Mouse (Mus musculus): ENCODE data around the gene Ptprm. TPM values are rescaled to one million over a fixed set of nuclear protein-coding genes. Genes with fewer than 3 reads are reported as not detected.

Gene Ptprm
- polyA plus RNA-seq, 1 experiment from 2014 or later: 17.6 TPM

- Histone ChIP-seq H3K9me3 (replicated peaks) (no peaks in the 10 kb centered on the region), H3K4me3 (replicated peaks) (no peak overlapping the region), H3K27ac (replicated peaks) (no peak overlapping the region), H3K36me3 (no peaks in the 10 kb centered on the region), H3K9ac (no peak overlapping the region), H3K4me1 (peaks cover 3% of the 10 kb centered on the region; the same call in 1 of the 2 replicates), H3K4me2 (replicated peaks) (no peak overlapping the region), H3K27me3 (no peaks in the 10 kb centered on the region)
- no peak for ATAC-seq (ENCODE audit: insufficient number of reproducible peaks, low FRiP score, low TSS enrichment, low read depth)
- 81% methylated on average over 7 of the region's 7 CpGs for WGBS
Observed at GRCm38 (mm10) chr17:67170696-67171095, 183.6 kb downstream of the Ptprm start.

GRCm38 (mm10) chr17:67165876-67166275, 188.4 kb downstream of the Ptprm start:
- H3K4me3 ChIP-seq (replicated peaks): no peak overlapping the region
- H3K9me3 ChIP-seq (replicated peaks): no peaks in the 10 kb centered on the region
- H3K4me1 ChIP-seq: no peaks in the 10 kb centered on the region
- no peak overlapping the region for H3K9ac ChIP-seq
- H3K36me3 ChIP-seq: no peaks in the 10 kb centered on the region
- no peak overlapping the region for H3K27ac ChIP-seq (replicated peaks)
- ATAC-seq (ENCODE audit: insufficient number of reproducible peaks, low FRiP score, low TSS enrichment, low read depth): no peak
- 70% methylated on average over 2 of the region's 2 CpGs for WGBS
- H3K27me3 ChIP-seq: no peaks in the 10 kb centered on the region
- H3K4me2 ChIP-seq (replicated peaks): no peak overlapping the region

GRCm38 (mm10) chr17:67159611-67160010, 194.6 kb downstream of the Ptprm start:
- H3K27ac ChIP-seq (replicated peaks): no peak overlapping the region
- no peak overlapping the region for H3K4me2 ChIP-seq (replicated peaks)
- 76% methylated on average over 8 of the region's 8 CpGs for WGBS
- H3K9ac ChIP-seq: no peak overlapping the region
- H3K36me3 ChIP-seq: no peaks in the 10 kb centered on the region
- H3K27me3 ChIP-seq: no peaks in the 10 kb centered on the region
- H3K9me3 ChIP-seq (replicated peaks): no peaks in the 10 kb centered on the region
- H3K4me1 ChIP-seq: no peaks in the 10 kb centered on the region
- no peak overlapping the region for H3K4me3 ChIP-seq (replicated peaks)
- ATAC-seq (ENCODE audit: insufficient number of reproducible peaks, low FRiP score, low TSS enrichment, low read depth): no peak

GRCm38 (mm10) chr17:67157089-67157752, 197.0 kb downstream of the Ptprm start:
- H3K27ac ChIP-seq (replicated peaks): no peak overlapping the region
- H3K4me2 ChIP-seq (replicated peaks): no peak overlapping the region
- no peak overlapping the region for H3K4me3 ChIP-seq (replicated peaks)
- no peaks in the 10 kb centered on the region for H3K27me3 ChIP-seq
- no peak overlapping the region for H3K9ac ChIP-seq
- no peaks in the 10 kb centered on the region for H3K9me3 ChIP-seq (replicated peaks)
- H3K36me3 ChIP-seq: no peaks in the 10 kb centered on the region
- H3K4me1 ChIP-seq: no peaks in the 10 kb centered on the region
- no peak for ATAC-seq (ENCODE audit: insufficient number of reproducible peaks, low FRiP score, low TSS enrichment, low read depth)
- WGBS: 68% methylated on average over 7 of the region's 7 CpGs

GRCm38 (mm10) chr17:67152218-67152617, 202.0 kb downstream of the Ptprm start:
- Histone ChIP-seq H3K4me2 (replicated peaks) (no peak overlapping the region), H3K9me3 (replicated peaks) (no peaks in the 10 kb centered on the region), H3K27me3 (no peaks in the 10 kb centered on the region), H3K36me3 (no peaks in the 10 kb centered on the region), H3K9ac (no peak overlapping the region), H3K4me3 (replicated peaks) (no peak overlapping the region), H3K4me1 (no peaks in the 10 kb centered on the region), H3K27ac (replicated peaks) (no peak overlapping the region)
- 89% methylated on average over 3 of the region's 3 CpGs for WGBS
- ATAC-seq (ENCODE audit: insufficient number of reproducible peaks, low FRiP score, low TSS enrichment, low read depth): no peak

- Histone ChIP-seq H3K9ac (no peak overlapping the region), H3K27ac (replicated peaks) (no peak overlapping the region), H3K4me2 (replicated peaks) (no peak overlapping the region), H3K36me3 (no peaks in the 10 kb centered on the region), H3K9me3 (replicated peaks) (no peaks in the 10 kb centered on the region), H3K27me3 (no peaks in the 10 kb centered on the region), H3K4me1 (no peaks in the 10 kb centered on the region), H3K4me3 (replicated peaks) (no peak overlapping the region)
- ATAC-seq (ENCODE audit: insufficient number of reproducible peaks, low FRiP score, low TSS enrichment, low read depth): no peak
- WGBS: 85% methylated on average over 2 of the region's 2 CpGs
Observed at GRCm38 (mm10) chr17:67150441-67150840, 203.8 kb downstream of the Ptprm start.

- Histone ChIP-seq H3K9me3 (replicated peaks) (no peaks in the 10 kb centered on the region), H3K36me3 (no peaks in the 10 kb centered on the region), H3K4me3 (replicated peaks) (no peak overlapping the region), H3K27ac (replicated peaks) (no peak overlapping the region), H3K9ac (no peak overlapping the region), H3K4me1 (no peaks in the 10 kb centered on the region), H3K27me3 (no peaks in the 10 kb centered on the region), H3K4me2 (replicated peaks) (no peak overlapping the region)
- no peak for ATAC-seq (ENCODE audit: insufficient number of reproducible peaks, low FRiP score, low TSS enrichment, low read depth)
- 73% methylated on average over 4 of the region's 4 CpGs for WGBS
Observed at GRCm38 (mm10) chr17:67142183-67142756, 212.0 kb downstream of the Ptprm start.

- ATAC-seq (ENCODE audit: insufficient number of reproducible peaks, low FRiP score, low TSS enrichment, low read depth): no peak
- Histone ChIP-seq H3K9ac (no peak overlapping the region), H3K4me3 (replicated peaks) (no peak overlapping the region), H3K9me3 (replicated peaks) (no peaks in the 10 kb centered on the region), H3K4me1 (no peaks in the 10 kb centered on the region), H3K4me2 (replicated peaks) (no peak overlapping the region), H3K27ac (replicated peaks) (no peak overlapping the region), H3K36me3 (no peaks in the 10 kb centered on the region), H3K27me3 (no peaks in the 10 kb centered on the region)
- WGBS: 32% methylated on average over 1 of the region's 1 CpGs
Observed at GRCm38 (mm10) chr17:67140502-67140901, 213.8 kb downstream of the Ptprm start.

GRCm38 (mm10) chr17:67138981-67139380, 215.3 kb downstream of the Ptprm start:
- Histone ChIP-seq H3K9ac (no peak overlapping the region), H3K27ac (replicated peaks) (no peak overlapping the region), H3K4me3 (replicated peaks) (no peak overlapping the region), H3K4me2 (replicated peaks) (no peak overlapping the region), H3K9me3 (replicated peaks) (no peaks in the 10 kb centered on the region), H3K27me3 (no peaks in the 10 kb centered on the region), H3K36me3 (no peaks in the 10 kb centered on the region), H3K4me1 (no peaks in the 10 kb centered on the region)
- WGBS: 64% methylated on average over 12 of the region's 12 CpGs
- no peak for ATAC-seq (ENCODE audit: insufficient number of reproducible peaks, low FRiP score, low TSS enrichment, low read depth)

- WGBS: 77% methylated on average over 7 of the region's 7 CpGs
- ATAC-seq (ENCODE audit: insufficient number of reproducible peaks, low FRiP score, low TSS enrichment, low read depth): no peak
- H3K9me3 ChIP-seq (replicated peaks): no peaks in the 10 kb centered on the region
Observed at GRCm38 (mm10) chr17:67136876-67137275, 217.4 kb downstream of the Ptprm start.

GRCm38 (mm10) chr17:67136421-67136820, 217.8 kb downstream of the Ptprm start:
- H3K9me3 ChIP-seq (replicated peaks): no peaks in the 10 kb centered on the region
- H3K36me3 ChIP-seq: no peaks in the 10 kb centered on the region
- no peak overlapping the region for H3K27ac ChIP-seq (replicated peaks)
- ATAC-seq (ENCODE audit: insufficient number of reproducible peaks, low FRiP score, low TSS enrichment, low read depth): no peak
- H3K27me3 ChIP-seq: no peaks in the 10 kb centered on the region
- no peak overlapping the region for H3K4me3 ChIP-seq (replicated peaks)
- H3K9ac ChIP-seq: no peak overlapping the region
- H3K4me2 ChIP-seq (replicated peaks): no peak overlapping the region
- WGBS: 77% methylated on average over 8 of the region's 8 CpGs
- peaks cover 10% of the 10 kb centered on the region for H3K4me1 ChIP-seq

More at GRCm38 (mm10) chr17:67136876-67137275, 217.4 kb downstream of the Ptprm start:
- Histone ChIP-seq H3K4me1 (peaks cover 10% of the 10 kb centered on the region), H3K4me3 (replicated peaks) (no peak overlapping the region), H3K36me3 (no peaks in the 10 kb centered on the region), H3K4me2 (replicated peaks) (no peak overlapping the region), H3K27me3 (no peaks in the 10 kb centered on the region), H3K27ac (replicated peaks) (no peak overlapping the region), H3K9ac (no peak overlapping the region)

- no peak overlapping the region for H3K4me2 ChIP-seq (replicated peaks)
- ATAC-seq (ENCODE audit: insufficient number of reproducible peaks, low FRiP score, low TSS enrichment, low read depth): no peak
- no peak overlapping the region for H3K4me3 ChIP-seq (replicated peaks)
- no peak overlapping the region for H3K27ac ChIP-seq (replicated peaks)
- no peaks in the 10 kb centered on the region for H3K9me3 ChIP-seq (replicated peaks)
- no peaks in the 10 kb centered on the region for H3K36me3 ChIP-seq
- no peaks in the 10 kb centered on the region for H3K27me3 ChIP-seq
- WGBS: 88% methylated on average over 4 of the region's 4 CpGs
- H3K4me1 ChIP-seq: peaks cover 10% of the 10 kb centered on the region
- H3K9ac ChIP-seq: no peak overlapping the region
Observed at GRCm38 (mm10) chr17:67134235-67134634, 220.0 kb downstream of the Ptprm start.
